Mouse (Mus musculus): ENCODE results near the gene Ppp2r5b.
A peak's percentile ranks its signal among the peaks of the same experiment; 100 is the strongest.

Ppp2r5b gene

GRCm38 (mm10) chr19:6268670-6269132 is 33.0 kb upstream of the Ppp2r5b start:
- DNase-seq (ENCODE audit: low spot score): no peak

GRCm38 (mm10) chr19:6268170-6268528 is 32.5 kb upstream of the Ppp2r5b start:
- peak; percentile 59 for DNase-seq (ENCODE audit: low spot score)

- no peak for DNase-seq (ENCODE audit: low spot score)
Observed at GRCm38 (mm10) chr19:6267306-6268169, 31.9 kb upstream of the Ppp2r5b start.

GRCm38 (mm10) chr19:6265727-6266182 is 30.1 kb upstream of the Ppp2r5b start:
- no peak for DNase-seq (ENCODE audit: low spot score)

- DNase-seq (ENCODE audit: low spot score): no peak
Observed at GRCm38 (mm10) chr19:6264945-6265344, 29.3 kb upstream of the Ppp2r5b start.

- no peak for DNase-seq (ENCODE audit: low spot score)
Observed at GRCm38 (mm10) chr19:6264200-6264599, 28.5 kb upstream of the Ppp2r5b start.

- DNase-seq (ENCODE audit: low spot score): no peak
Observed at GRCm38 (mm10) chr19:6262839-6263433, 27.3 kb upstream of the Ppp2r5b start.

- no peak for DNase-seq (ENCODE audit: low spot score)
Observed at GRCm38 (mm10) chr19:6262222-6262621, 26.6 kb upstream of the Ppp2r5b start.

- no peak for DNase-seq (ENCODE audit: low spot score)
Observed at GRCm38 (mm10) chr19:6261379-6261778, 25.7 kb upstream of the Ppp2r5b start.

GRCm38 (mm10) chr19:6260946-6261345 is 25.3 kb upstream of the Ppp2r5b start:
- no peak for DNase-seq (ENCODE audit: low spot score)

GRCm38 (mm10) chr19:6260428-6260827 is 24.8 kb upstream of the Ppp2r5b start:
- no peak for DNase-seq (ENCODE audit: low spot score)

GRCm38 (mm10) chr19:6253021-6253420 is 17.3 kb upstream of the Ppp2r5b start:
- DNase-seq (ENCODE audit: low spot score): no peak

- DNase-seq (ENCODE audit: low spot score): no peak
Observed at GRCm38 (mm10) chr19:6247526-6248300, 12.0 kb upstream of the Ppp2r5b start.

- DNase-seq (ENCODE audit: low spot score): no peak
Observed at GRCm38 (mm10) chr19:6245806-6246205, 10.1 kb upstream of the Ppp2r5b start.

- DNase-seq (ENCODE audit: low spot score): no peak
Observed at GRCm38 (mm10) chr19:6243226-6243625, 7.6 kb upstream of the Ppp2r5b start.

- no peak for DNase-seq (ENCODE audit: low spot score)
Observed at GRCm38 (mm10) chr19:6242281-6242680, 6.6 kb upstream of the Ppp2r5b start.

- peak; percentile 96 for DNase-seq (ENCODE audit: low spot score)
Observed at GRCm38 (mm10) chr19:6241274-6242107, 5.8 kb upstream of the Ppp2r5b start, which contains the start of gene Atg2a. Gene Atg2a (plus strand): TSS chr19:6241668.

- DNase-seq (ENCODE audit: low spot score): no peak
Observed at GRCm38 (mm10) chr19:6240725-6241124, 5.1 kb upstream of the Ppp2r5b start.

- DNase-seq (ENCODE audit: low spot score): no peak
Observed at GRCm38 (mm10) chr19:6240136-6240535, 4.5 kb upstream of the Ppp2r5b start.

- DNase-seq (ENCODE audit: low spot score): no peak
Observed at GRCm38 (mm10) chr19:6238740-6239139, 3.1 kb upstream of the Ppp2r5b start.

GRCm38 (mm10) chr19:6236842-6237241 is 1.2 kb upstream of the Ppp2r5b start:
- no peak for DNase-seq (ENCODE audit: low spot score)

GRCm38 (mm10) chr19:6236053-6236441 is 375 bp upstream of the Ppp2r5b start:
- peak; percentile 63 for DNase-seq (ENCODE audit: low spot score)

All from urinary bladder, postnatal 10 days (tissue).